Mouse (Mus musculus) liver, adult 2 months (tissue): ENCODE measurements around the gene Eed. TPM values are rescaled to one million over a fixed set of nuclear protein-coding genes. Genes with fewer than 3 reads are reported as not detected.

Experiments
- DNase-seq: peaks from one replicate; pipeline ENCODE4 v3.0.0-alpha.2; 2011; ENCODE audit warnings: low read depth, low spot score; ENCODE audit errors: extremely low read depth
- H3K27ac ChIP-seq: fragments of 200-500 bp; replicated peaks from 2 replicates; pipeline ENCODE4 v1.5.1; 2012; ENCODE audit warnings: low read depth, mild to moderate bottlenecking, control low read depth, inconsistent platforms, low read length; ENCODE audit not compliant: insufficient read depth
- H3K27me3 ChIP-seq: fragments of 200-500 bp; 2 replicates; pipeline ENCODE4 v1.6.1; 2012; ENCODE audit warnings: mild to moderate bottlenecking, moderate library complexity, low read length, inconsistent platforms; ENCODE audit not compliant: control insufficient read depth, insufficient read depth
- H3K36me3 ChIP-seq: fragments of 200-500 bp; 2 replicates; pipeline ENCODE4 v1.6.1; 2012; ENCODE audit warnings: low read length, inconsistent platforms; ENCODE audit not compliant: control insufficient read depth, insufficient read depth
- H3K4me1 ChIP-seq: fragments of 200-500 bp; 2 replicates; pipeline ENCODE4 v1.6.1; 2011; ENCODE audit warnings: low read length; ENCODE audit not compliant: control insufficient read depth, insufficient read depth
- H3K4me3 ChIP-seq: fragments of 200-500 bp; 2 replicates; pipeline ENCODE4 v1.5.1; 2011; ENCODE audit warnings: low read depth, mild to moderate bottlenecking, control low read depth, low read length, moderate library complexity; ENCODE audit not compliant: insufficient read depth
- H3K79me2 ChIP-seq: fragments of 200-500 bp; 2 replicates; pipeline ENCODE4 v1.6.1; 2012; ENCODE audit warnings: inconsistent platforms, mild to moderate bottlenecking, low read length, moderate library complexity; ENCODE audit not compliant: control insufficient read depth, insufficient read depth
- H3K9ac ChIP-seq: fragments of 200-500 bp; 2 replicates; pipeline ENCODE4 v1.6.1; 2012; ENCODE audit warnings: low read depth, mild to moderate bottlenecking, control low read depth, inconsistent platforms, low read length
- CTCF ChIP-seq: fragments of 200-500 bp; IDR thresholded peaks from 2 replicates; pipeline ENCODE4 v1.5.1; 2011; ENCODE audit warnings: low read depth, low read length, control low read depth
- POLR2A ChIP-seq: fragments of 200-500 bp; IDR thresholded peaks from 2 replicates; pipeline ENCODE4 v1.6.1; 2011; ENCODE audit warnings: low read length, control low read depth; ENCODE audit not compliant: insufficient read depth; ENCODE audit errors: extremely low read depth
- WGBS: fragments of 180-500 bp; shearing (Covaris S2); methylation state at CpG from one replicate; pipeline ENCODE4 v1.1.7; 2018; 5-methylcytosine and 5-hydroxymethylcytosine counted together
- polyA plus RNA-seq: library from polyadenylated mRNA; depleted of rRNA; stranded (reverse); fragments of >200 nt; gene quantifications from 2 replicates; pipeline ENCODE4 v1.2.3, GENCODE M21; 2012
- total RNA-seq: library from RNA; depleted of rRNA; stranded (reverse); fragments of >200 nt; gene quantifications from 2 replicates; pipeline ENCODE4 v1.2.3, GENCODE M21; 2014

Gene Eed
- total and polyA plus RNA-seq, 2 experiments: 16.1 to 43.5 TPM

DNA sequence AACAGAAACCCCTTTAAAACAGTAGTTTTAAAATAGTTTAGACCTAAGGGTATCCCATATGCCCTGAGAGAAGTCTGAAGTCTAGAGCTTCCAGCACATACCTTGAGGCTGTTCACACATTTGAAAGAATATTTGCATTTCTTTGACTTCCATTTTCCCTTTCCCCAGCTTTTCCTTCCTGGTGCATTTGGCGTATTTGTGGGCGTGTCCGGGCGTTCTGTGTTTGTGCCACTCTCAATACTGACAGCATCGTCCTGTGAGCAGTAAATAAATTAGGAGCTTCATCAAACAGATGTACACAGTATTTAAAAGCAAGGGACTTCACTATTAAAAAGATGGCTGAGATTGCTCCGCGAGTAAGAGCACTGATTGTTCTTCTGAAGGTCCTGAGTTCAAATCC, 4.0 kb downstream of the Eed start:
- TF ChIP-seq CTCF (no peak), POLR2A (no peak)
- Histone ChIP-seq H3K79me2 (peaks cover 28% of the 10 kb centered on the region), H3K9ac (no peak overlapping the region), H3K4me3 (no peak overlapping the region), H3K27me3 (no peaks in the 10 kb centered on the region), H3K36me3 (peaks cover 35% of the 10 kb centered on the region), H3K27ac (no peak overlapping the region), H3K4me1 (peaks cover 7% of the 10 kb centered on the region; the same call in 1 of the 2 replicates)
- 92% methylated on average over 7 of the region's 7 CpGs for WGBS
- no peak for DNase-seq

DNA sequence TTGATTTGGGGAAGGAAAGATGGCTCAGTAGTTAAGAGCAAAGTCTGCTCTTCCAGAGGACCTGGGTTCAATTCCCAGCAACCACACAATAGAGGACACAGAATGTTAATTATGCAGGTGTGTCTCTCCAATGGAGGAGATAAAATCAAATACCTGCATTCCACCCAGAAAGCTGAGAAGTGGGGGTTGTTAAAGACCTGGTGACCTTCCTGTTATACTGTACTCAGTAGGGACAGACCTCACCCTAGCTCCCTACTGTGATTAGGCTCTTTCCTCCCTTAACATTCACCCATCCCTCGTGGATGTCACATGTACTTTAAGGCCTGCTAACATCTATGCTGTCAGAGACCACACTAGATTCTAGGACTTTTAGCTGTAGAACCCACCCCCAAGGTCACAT, 5.2 kb downstream of the Eed start:
- WGBS: 89% methylated on average over 1 of the region's 1 CpGs
- H3K27ac ChIP-seq: no peak overlapping the region
- TF ChIP-seq POLR2A: no peak
- no peak for TF ChIP-seq CTCF

GRCm38 (mm10) chr7:89967235-89967634, 13.5 kb downstream of the Eed start:
- no peak overlapping the region for H3K4me3 ChIP-seq
- TF ChIP-seq POLR2A (no peak), CTCF (no peak)
- H3K36me3 ChIP-seq: peaks cover 66% of the 10 kb centered on the region
- 74% methylated on average over 2 of the region's 2 CpGs for WGBS
- H3K9ac ChIP-seq: no peak overlapping the region
- DNase-seq: no peak
- H3K27me3 ChIP-seq: no peaks in the 10 kb centered on the region
- peaks cover 3% of the 10 kb centered on the region; the same call in 1 of the 2 replicates for H3K79me2 ChIP-seq
- no peak overlapping the region for H3K27ac ChIP-seq
- no peaks in the 10 kb centered on the region for H3K4me1 ChIP-seq

More for the DNA sequence above, 5.2 kb downstream of the Eed start:
- H3K4me1 ChIP-seq: peaks cover 7% of the 10 kb centered on the region; the same call in 1 of the 2 replicates
- no peaks in the 10 kb centered on the region for H3K27me3 ChIP-seq
- H3K36me3 ChIP-seq: peaks cover 40% of the 10 kb centered on the region
- no peak overlapping the region for H3K4me3 ChIP-seq
- H3K79me2 ChIP-seq: peaks cover 30% of the 10 kb centered on the region
- H3K9ac ChIP-seq: no peak overlapping the region
- no peak for DNase-seq

GRCm38 (mm10) chr7:89966771-89967170, 14.0 kb downstream of the Eed start:
- H3K4me1 ChIP-seq: no peaks in the 10 kb centered on the region

DNA sequence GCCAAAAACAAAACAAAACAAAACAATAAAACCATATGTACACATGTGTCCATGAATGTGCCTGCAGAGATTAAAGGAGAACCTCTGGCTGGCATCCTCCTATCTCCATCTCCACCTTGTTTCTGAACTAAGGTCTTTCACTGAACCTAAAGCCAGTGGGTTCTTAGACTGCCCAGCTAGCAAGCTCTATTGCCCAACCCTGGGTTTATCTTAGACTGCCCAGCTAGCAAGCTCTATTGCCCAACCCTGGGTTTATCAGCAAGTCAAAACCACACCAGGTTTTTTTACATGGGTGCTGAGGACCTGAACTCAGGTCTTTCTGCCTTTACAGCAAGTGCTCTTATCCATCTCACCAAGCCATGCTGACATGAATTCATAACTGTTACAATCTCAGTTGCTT, 17.6 kb downstream of the Eed start:
- H3K9ac ChIP-seq: no peak overlapping the region
- peaks cover 65% of the 10 kb centered on the region for H3K36me3 ChIP-seq
- H3K4me3 ChIP-seq: no peak overlapping the region
- H3K79me2 ChIP-seq: no peaks in the 10 kb centered on the region
- no peaks in the 10 kb centered on the region for H3K4me1 ChIP-seq
- H3K27me3 ChIP-seq: no peaks in the 10 kb centered on the region
- no peak overlapping the region for H3K27ac ChIP-seq
- peak; percentile 42 for DNase-seq
- TF ChIP-seq POLR2A (no peak), CTCF (no peak)

More at GRCm38 (mm10) chr7:89966771-89967170, 14.0 kb downstream of the Eed start:
- TF ChIP-seq POLR2A (no peak), CTCF (no peak)
- H3K27ac ChIP-seq: no peak overlapping the region
- no peaks in the 10 kb centered on the region for H3K27me3 ChIP-seq
- no peak for DNase-seq
- peaks cover 66% of the 10 kb centered on the region for H3K36me3 ChIP-seq
- H3K79me2 ChIP-seq: peaks cover 3% of the 10 kb centered on the region; the same call in 1 of the 2 replicates
- no peak overlapping the region for H3K9ac ChIP-seq
- WGBS: 79% methylated on average over 1 of the region's 1 CpGs
- H3K4me3 ChIP-seq: no peak overlapping the region

GRCm38 (mm10) chr7:89957300-89957699, 23.5 kb downstream of the Eed start:
- WGBS: 31% methylated on average over 5 of the region's 5 CpGs
- Histone ChIP-seq H3K27ac (no peak overlapping the region), H3K79me2 (no peaks in the 10 kb centered on the region), H3K9ac (no peak overlapping the region), H3K4me3 (no peak overlapping the region), H3K27me3 (no peaks in the 10 kb centered on the region), H3K4me1 (no peaks in the 10 kb centered on the region), H3K36me3 (peaks cover 55% of the 10 kb centered on the region)
- DNase-seq: no peak
- TF ChIP-seq POLR2A: no peak
- TF ChIP-seq CTCF: no peak
